Mouse (Mus musculus) T-helper 17 cell (primary cell): ENCODE measurements around the gene Comtd1.

ENCODE experiments used
- in situ Hi-C, 2 experiments: fragments of 300-600 bp; cut with MboI, MseI; formaldehyde crosslinking; loops; 1 replicate in 1 of 2; 2 replicates in 1 of 2; pipeline ENCODE4 v1.15.1; 2025; ENCODE audit warnings: high pct_unique_total_duplicates in 2 of 2

Gene Comtd1

GRCm38 (mm10) chr14:21848166-21849154 is at the start of gene Comtd1:
Comtd1 (minus strand) TSS chr14:21848977.
- in situ Hi-C loops: loop anchor here in 1 of 2 experiments (25.0 kb wide), 2 partner anchors 1461 to 1886 kb away; partner anchors contain the start of genes Dnajc9 and Mrps16

- in situ Hi-C loops: no loop called here
Measured at GRCm38 (mm10) chr14:21892341-21892659, 43.5 kb upstream of the Comtd1 start.

- in situ Hi-C loops: no loop called here
Measured at GRCm38 (mm10) chr14:21891581-21892340, 43.0 kb upstream of the Comtd1 start.

GRCm38 (mm10) chr14:21890430-21890829 is 41.7 kb upstream of the Comtd1 start:
- in situ Hi-C loops: no loop called here

- in situ Hi-C loops: loop anchor here in 1 of 2 experiments (10.0 kb wide), 1 partner anchor 58 kb away; no protein-coding TSS in a partner anchor
Measured at GRCm38 (mm10) chr14:21866816-21867215, 18.0 kb upstream of the Comtd1 start.

GRCm38 (mm10) chr14:21866291-21866690 is 17.5 kb upstream of the Comtd1 start:
- in situ Hi-C loops: loop anchor here in 1 of 2 experiments (10.0 kb wide), 1 partner anchor 59 kb away; no protein-coding TSS in a partner anchor

GRCm38 (mm10) chr14:21856886-21857285 is 8.1 kb upstream of the Comtd1 start:
- in situ Hi-C loops: no loop called here

- in situ Hi-C loops: no loop called here
Measured at GRCm38 (mm10) chr14:21855961-21856360, 7.2 kb upstream of the Comtd1 start.

- in situ Hi-C loops: loop anchor here (5.0 kb wide), 1 partner anchor 37 kb away; no protein-coding TSS in a partner anchor
Measured at GRCm38 (mm10) chr14:21854271-21854670, 5.5 kb upstream of the Comtd1 start.

GRCm38 (mm10) chr14:21853456-21854109 is 4.8 kb upstream of the Comtd1 start:
- in situ Hi-C loops: loop anchor here (5.0 kb wide), 1 partner anchor 36 kb away; no protein-coding TSS in a partner anchor

- in situ Hi-C loops: loop anchor here (5.0 kb wide), 1 partner anchor 35 kb away; no protein-coding TSS in a partner anchor
Measured at GRCm38 (mm10) chr14:21851996-21852791, 3.4 kb upstream of the Comtd1 start.

GRCm38 (mm10) chr14:21850419-21851127 is 1.8 kb upstream of the Comtd1 start:
- in situ Hi-C loops: loop anchor here (5.0 kb wide), 1 partner anchor 33 kb away; no protein-coding TSS in a partner anchor

- in situ Hi-C loops: loop anchor here (5.0 to 25.0 kb wide), 3 partner anchors 32 to 1887 kb away; partner anchors contain the start of genes Dnajc9 (in 1 of the 2) and Mrps16 (in 1 of the 2)
Measured at GRCm38 (mm10) chr14:21849524-21850418, 994 bp upstream of the Comtd1 start.

GRCm38 (mm10) chr14:21847381-21848165 is 1.2 kb downstream of the Comtd1 start:
- in situ Hi-C loops: loop anchor here in 1 of 2 experiments (25.0 kb wide), 2 partner anchors 1460 to 1885 kb away; partner anchors contain the start of genes Dnajc9 and Mrps16

GRCm38 (mm10) chr14:21846827-21847380 is 1.9 kb downstream of the Comtd1 start:
- in situ Hi-C loops: loop anchor here in 1 of 2 experiments (25.0 kb wide), 2 partner anchors 1460 to 1885 kb away; partner anchors contain the start of genes Dnajc9 and Mrps16

- in situ Hi-C loops: loop anchor here in 1 of 2 experiments (25.0 kb wide), 2 partner anchors 1456 to 1881 kb away; partner anchors contain the start of genes Dnajc9 and Mrps16
Measured at GRCm38 (mm10) chr14:21843263-21843662, 5.5 kb downstream of the Comtd1 start.
